Mouse (Mus musculus): Measurements from ENCODE around the gene Slc38a1.

DNA sequence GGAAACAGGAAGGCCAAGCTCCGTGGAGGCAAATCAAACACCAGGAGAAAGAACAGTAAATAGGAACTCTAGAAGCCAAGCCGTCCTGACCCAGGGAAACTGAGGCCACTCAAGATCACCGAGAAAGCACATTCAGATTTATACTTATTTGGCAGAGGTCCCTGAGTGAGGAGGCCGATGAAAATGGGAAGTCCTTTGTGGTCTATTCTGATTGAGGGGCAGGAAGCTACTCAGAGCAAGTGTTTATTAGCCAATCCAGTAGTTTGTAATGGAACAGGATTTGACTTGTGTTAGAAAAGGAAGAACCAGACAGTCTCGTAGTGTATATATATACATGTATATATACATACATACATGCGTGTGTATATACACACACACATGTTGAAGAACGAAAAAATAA is 48.8 kb downstream of the Slc38a1 start:
- no peak for TF ChIP-seq POLR2A (IDR thresholded peaks at IDR 0.05; ENCODE audit: borderline replicate concordance, control insufficient read depth, low read depth, low read length)
- TF ChIP-seq CTCF (IDR thresholded peaks at IDR 0.05; ENCODE audit: control insufficient read depth, insufficient read depth, low read length) = no peak
